Mouse (Mus musculus) adrenal gland, adult (tissue): Measurements from ENCODE around the gene Nudcd2.
A peak's percentile ranks its signal among the peaks of the same experiment; 100 is the strongest.

ENCODE experiments used
- DNase-seq, 2 experiments: peaks; one replicate each; pipeline ENCODE4 v3.0.0; 2022 to 2023; ENCODE audit warnings: low spot score in 1 of 2; ENCODE audit not compliant: inconsistent age in 2 of 2

The Nudcd2 gene

GRCm38 (mm10) chr11:40755109-40755627 is 21.7 kb downstream of the Nudcd2 start, which contains the start of gene Ccng1:
TSS of gene Ccng1 (minus strand) at chr11:40755311.
- peak; percentile 96 to 98 for DNase-seq

GRCm38 (mm10) chr11:40755968-40756367 is 22.5 kb downstream of the Nudcd2 start:
- DNase-seq, result peak in 1 of 2 experiments; percentile 9

- DNase-seq, result no peak
Observed at GRCm38 (mm10) chr11:40759896-40760295, 26.4 kb downstream of the Nudcd2 start.

GRCm38 (mm10) chr11:40763395-40763794 is 29.9 kb downstream of the Nudcd2 start:
- DNase-seq, result peak in 1 of 2 experiments; percentile 39

- no peak for DNase-seq
Observed at GRCm38 (mm10) chr11:40764690-40765089, 31.2 kb downstream of the Nudcd2 start.

- peak; percentile 5 to 74 for DNase-seq
Observed at GRCm38 (mm10) chr11:40775315-40776269, 42.1 kb downstream of the Nudcd2 start.

- DNase-seq, result no peak
Observed at GRCm38 (mm10) chr11:40781857-40782256, 48.4 kb downstream of the Nudcd2 start.

GRCm38 (mm10) chr11:40783346-40783745 is 49.9 kb downstream of the Nudcd2 start:
- no peak for DNase-seq

GRCm38 (mm10) chr11:40784326-40784725 is 50.9 kb downstream of the Nudcd2 start:
- DNase-seq, result no peak

GRCm38 (mm10) chr11:40786900-40787299 is 53.4 kb downstream of the Nudcd2 start:
- no peak for DNase-seq
